Mouse (Mus musculus) regulatory T cell (primary cell): ENCODE results near the gene Ago3.

Experiments used
- in situ Hi-C: fragments of 300-600 bp; cut with MboI, MseI; formaldehyde crosslinking; loops from one replicate; pipeline ENCODE4 v1.15.1; 2025; ENCODE audit warnings: high pct_unique_total_duplicates

Ago3 gene

DNA sequence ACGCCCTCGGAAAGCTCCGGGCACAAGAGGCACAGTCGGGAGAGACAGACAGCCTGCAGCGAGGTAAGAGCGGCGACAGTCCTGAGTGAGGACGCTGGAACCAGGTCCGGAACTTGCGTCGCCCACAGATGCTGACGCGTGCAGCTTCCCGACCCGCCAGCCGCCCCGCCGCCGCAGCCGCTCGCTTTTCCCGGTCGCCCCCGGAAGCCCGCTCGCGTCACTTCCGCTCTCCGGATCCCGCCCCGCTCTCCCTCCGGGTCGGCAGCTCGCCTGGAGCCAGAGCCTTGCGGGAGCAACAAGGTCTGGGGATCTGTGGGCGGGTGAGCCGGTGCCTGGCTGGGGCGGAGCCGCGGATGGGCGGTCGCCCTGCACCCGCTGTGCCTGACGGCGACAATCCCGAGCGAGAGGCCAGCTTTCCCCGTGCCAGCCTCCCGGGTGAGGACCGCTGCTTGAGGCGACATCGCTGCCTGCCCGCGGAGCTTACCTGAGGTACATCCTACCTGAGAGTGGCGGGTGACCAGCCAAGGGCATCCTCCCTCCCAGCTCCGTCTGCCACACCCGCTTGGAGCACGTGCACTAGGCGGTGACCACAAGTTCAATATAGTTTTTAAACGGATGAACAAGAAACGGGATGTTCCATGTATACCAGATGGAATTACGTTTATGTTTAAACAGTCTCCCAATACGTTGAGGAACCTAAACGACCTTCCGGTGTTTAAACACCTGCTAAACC lies at the start of gene Ago3:
TSS of gene Ago3 (minus strand) at position 210 of the 733 bp plus-strand sequence.
- in situ Hi-C loops, result no loop called here

DNA sequence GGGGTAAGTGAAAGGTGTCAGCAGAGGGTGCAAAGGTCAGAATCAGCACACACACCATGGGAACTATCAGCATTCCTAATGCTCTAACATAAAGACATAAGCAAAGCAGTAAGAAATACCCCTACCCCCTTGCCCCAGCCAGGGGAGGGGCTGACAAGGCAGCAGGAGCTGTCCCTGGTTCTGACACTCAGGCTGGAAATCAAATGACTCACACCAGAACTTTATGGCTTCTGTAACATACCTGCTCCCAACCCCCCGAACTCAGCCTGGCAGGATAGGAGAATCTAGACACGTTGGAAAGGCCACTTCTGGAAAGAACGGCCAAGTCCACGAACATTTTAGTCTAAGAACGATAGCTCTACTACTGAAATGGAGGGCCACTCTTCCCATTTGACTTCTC lies 43.7 kb upstream of the Ago3 start:
- in situ Hi-C loops, result no loop called here

DNA sequence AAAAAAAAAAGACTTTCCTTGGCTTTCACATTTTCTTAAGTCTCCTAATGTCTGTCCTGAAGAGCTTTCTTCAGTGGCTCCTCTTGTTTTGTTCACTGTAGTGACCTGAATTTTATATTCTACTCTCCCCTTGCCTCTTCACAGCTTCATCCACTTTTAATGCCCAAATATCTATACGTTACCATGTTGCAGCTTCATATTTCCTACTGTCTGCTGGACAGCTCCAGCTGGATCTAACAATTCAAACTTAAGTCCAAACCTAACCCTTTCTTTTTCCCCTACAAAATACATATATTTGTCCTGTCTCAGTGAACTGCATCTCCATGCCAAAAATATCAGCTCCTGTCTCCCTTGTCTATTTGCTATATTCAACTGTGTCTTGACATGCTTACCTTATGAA lies 40.0 kb upstream of the Ago3 start:
- in situ Hi-C loops, result no loop called here

DNA sequence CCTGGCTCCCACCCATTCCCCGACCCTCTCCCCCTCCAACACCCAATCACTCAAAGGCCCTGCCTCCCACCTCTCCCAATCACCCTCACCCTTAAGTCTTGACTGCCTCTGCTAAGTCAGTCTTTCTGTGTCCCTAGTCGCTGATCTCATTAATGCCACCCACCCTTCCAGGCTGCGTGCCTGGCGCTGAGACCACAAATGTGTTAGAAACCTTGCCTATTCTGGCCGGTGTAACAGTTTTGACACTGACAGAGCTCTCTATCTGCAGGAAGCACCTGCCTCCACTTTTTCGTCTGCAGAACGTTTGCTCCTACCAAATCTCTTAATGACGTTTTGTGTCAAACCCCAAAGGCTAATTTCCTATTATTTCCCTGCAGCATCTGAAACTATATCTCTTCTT lies 39.6 kb upstream of the Ago3 start:
- in situ Hi-C loops, result no loop called here

DNA sequence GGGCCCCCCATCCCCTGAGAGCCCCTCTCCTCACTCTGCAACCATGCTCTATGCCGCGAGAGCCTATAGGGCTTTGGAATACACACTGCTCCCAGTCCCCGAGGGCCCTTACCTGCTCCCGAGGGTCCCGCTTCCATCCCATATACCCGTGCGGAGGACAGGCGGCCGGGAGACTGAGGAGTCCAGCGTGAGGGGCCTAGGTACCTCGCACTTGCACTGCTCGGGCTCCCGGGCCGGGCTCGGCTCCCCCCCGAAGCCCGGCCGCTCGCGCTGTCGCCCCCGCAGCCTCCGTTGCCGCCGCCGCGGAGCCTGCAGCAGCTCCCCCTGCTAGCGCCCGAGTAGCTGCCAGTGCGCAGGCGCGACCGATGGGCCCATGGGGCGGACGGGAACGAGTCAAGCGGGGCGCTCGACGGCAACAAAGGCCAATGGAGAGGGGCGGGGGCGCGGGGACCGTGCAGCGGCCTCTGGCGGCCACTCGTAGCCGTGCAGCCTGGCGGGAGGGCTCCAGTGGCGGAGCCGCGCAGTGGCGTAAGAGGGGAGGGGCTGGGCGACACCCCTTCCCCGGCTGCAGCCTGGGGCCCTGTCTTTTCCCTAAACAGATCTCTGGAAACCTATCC lies 39.0 kb upstream of the Ago3 start, which contains the start of gene Ago1:
TSS of gene Ago1 (minus strand) at position 299 of the 617 bp plus-strand sequence.
- in situ Hi-C loops, result no loop called here

DNA sequence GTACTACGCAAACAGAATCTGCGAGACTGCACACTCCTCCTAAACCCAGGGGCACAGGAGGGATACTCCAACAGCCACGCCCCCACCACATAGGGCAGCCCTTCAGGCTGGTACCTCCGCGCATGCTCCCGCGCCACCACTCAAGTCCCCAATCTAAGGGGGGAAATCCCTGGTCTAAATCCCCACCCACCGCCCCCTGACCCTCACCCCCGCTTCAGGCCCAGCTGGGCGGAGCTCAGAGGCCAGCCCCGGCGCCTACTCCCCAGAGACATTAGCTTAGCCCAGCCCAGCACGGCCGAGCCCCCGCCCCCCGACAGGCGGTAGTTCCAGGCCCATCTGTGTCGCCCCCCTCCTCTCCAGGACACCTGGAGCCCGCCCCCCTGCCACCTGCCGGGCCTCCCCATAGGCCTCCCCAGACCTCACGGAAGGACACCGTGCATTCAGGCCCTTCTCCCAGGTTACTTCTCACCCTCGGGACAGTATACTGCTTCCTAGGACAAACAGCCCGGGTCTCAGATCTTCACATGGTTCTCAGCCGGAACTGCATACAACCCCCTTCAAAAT lies 38.4 kb upstream of the Ago3 start:
- in situ Hi-C loops, result no loop called here

DNA sequence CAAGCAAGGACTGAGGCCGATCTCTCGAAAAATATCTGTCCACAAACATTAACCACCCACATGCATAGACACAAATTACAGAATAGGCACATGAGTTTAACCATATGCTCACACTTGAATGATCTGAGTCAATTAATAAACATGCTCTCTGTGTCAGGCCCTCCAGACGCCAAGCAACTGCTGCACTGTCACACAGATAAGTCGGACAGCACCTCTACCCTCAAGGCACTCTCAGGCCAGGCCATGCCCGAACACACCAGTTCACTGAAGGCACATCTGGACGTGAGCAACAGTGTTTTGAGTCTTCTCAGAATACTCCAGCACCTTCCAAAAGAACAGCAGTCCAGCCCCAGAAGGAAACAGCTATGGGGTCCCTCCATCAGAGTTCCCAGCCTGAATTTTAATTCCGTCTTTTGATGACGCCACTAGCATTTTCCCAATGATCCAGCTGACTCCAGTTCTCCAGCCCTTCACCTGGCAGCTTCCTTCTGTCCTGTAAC lies 36.9 kb upstream of the Ago3 start:
- in situ Hi-C loops, result no loop called here

DNA sequence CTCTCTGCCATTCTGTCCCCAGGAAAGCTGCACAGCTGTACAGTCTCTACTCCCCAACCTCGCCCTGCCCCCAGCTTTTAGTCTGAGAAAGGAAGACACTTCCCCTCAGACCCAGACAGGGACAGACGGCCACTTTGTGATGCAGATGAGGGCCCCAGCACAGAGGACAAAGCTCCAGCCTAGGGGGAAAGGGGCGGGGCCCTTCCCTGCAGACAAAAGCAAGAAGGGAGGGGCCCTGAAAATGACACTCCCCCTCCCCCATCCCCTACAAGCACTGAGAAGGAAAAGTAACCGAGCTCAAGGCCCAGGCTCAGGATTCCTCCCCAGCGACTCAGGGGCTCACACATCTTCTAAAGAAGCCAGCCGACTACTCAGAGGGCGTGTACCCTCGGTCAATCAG lies 36.5 kb upstream of the Ago3 start:
- in situ Hi-C loops, result no loop called here

DNA sequence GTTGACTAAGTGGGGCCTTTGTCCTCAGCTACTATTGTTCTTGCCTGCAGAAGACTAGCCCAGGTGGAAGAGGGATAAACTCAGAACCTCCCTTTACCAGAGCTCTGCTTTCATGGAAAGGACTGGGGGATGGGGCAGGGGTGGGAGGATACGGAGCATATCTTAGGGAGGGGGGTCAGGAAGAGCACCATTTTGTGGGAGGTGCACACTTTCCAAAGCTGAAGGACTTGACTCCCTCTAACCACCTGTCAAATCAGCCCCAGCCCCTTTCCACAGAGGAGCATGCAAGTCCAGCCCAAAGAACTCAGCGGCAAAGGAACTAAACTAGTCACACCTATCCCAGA lies 35.5 kb upstream of the Ago3 start:
- in situ Hi-C loops, result no loop called here

DNA sequence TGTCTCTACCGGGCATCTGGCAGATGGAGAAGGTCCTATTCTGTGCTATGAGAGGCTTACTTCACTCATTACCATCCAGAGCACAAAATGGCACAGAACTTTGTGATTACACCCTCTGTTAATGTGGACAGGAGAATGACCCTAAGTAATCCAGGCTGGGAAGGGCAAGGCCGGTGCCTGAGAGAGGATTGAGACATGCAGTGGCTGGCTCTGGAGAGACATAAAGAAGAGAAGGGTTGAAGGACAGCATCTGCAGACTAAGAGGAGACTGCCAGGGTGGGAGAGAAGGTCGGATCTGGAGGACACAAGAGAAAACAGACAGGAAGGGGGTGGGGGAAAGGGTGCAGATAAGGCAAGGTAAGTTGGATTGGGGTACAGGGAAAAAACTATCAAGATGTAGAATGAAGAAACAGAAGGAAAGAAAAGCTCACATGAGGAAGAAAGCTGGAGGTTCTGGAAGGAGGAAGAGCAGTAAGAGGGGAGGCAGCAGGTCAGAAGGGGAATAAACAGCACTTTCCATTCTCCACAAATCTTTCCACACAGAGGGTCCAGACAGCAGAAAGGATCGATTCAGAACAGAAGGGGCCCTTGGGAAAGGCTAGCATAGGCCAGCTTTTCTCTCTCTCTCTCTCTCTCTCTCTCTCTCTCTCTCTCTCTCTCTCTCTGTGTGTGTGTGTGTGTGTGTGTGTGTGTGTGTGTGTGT lies 35.0 kb upstream of the Ago3 start:
- in situ Hi-C loops, result no loop called here

DNA sequence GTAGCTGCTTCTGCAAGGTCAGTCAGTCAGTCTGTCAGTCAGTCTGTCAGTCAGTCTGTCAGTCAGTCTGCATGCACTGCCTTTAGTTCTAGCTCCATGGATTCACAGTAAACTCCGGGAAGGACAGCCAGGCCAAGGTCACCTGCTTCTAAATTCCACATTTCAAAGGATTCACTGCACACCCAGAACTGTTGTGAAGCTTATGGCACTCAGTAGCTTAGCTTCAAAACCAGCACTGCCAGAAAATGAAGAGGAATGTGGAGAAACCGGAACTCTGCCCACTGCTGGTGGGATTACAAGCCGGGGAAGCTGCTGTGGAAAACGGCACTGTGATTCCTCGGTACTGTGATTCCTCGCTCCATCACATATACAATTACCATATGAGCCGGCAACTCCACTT lies 26.1 kb upstream of the Ago3 start:
- in situ Hi-C loops, result no loop called here

DNA sequence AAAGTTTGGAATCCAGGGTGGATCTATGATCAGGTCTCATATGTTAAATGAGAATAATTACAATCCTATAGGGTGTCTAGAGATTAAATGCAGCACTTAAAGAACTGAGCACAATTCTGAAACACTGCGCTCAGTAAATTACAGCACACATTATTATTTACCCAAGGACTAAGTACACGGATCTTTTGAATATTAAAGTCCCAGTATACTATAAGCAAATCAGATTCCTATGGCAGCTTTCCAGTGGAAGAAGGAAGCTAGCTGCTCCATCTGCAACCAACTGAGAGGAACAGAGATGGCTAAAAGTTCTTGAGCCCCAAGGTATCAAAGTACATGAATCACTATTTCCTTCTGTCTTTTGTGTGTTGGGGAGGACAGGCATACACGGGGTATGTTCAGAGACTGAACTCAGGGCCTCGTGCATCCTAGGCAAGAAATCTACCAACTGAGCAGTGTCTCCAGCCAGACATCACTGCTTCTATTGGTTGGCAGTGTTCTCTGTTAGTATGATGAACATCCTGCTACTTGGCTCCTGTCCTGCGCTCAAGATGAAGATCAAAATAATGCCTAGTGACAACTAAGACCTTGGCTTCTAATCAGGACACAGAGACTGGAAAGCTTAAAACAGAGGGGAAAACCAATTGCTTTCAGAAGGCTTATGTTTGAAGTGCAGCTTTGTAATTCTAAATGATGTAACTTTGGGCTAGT lies 25.3 kb upstream of the Ago3 start:
- in situ Hi-C loops, result no loop called here

DNA sequence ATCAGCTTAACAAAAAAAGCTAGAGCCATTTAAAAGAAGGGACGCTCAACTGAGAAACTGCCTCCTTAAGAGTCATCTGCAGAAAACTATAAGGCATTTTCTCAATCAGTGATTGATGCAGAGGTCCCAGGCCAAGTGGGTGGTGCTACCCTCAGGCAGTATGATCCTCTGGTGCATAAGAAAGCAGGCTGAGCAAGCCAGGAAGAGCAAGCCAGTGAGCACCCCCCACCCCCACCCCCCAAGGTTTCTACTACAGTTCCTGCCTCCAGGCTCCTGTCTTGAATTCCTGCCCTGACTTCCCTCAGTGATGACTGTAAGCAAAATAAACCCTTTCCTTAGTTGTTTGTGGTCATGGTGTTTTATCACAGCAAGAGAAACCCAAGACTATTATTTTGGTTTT lies 20.9 kb upstream of the Ago3 start:
- in situ Hi-C loops, result no loop called here

DNA sequence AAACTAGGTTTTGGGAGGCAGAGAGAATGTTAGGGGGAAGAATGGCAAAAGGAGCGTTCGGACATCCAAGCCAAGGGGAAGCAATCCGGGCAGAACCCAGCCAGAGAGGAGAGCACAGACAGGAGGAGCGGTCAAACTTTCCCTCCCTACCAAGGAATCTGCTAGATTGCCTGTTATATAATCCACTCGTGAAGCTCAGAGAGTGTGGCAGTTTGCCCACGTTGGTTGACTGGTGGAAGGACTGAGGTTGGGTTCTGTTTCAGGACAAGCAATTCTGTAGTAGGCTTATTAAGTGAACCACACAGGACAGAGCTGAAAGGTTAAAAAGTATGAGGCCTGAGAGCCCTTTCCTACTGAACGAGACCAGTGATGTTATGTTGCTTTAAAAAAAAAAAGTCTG lies 17.8 kb upstream of the Ago3 start:
- in situ Hi-C loops, result no loop called here

DNA sequence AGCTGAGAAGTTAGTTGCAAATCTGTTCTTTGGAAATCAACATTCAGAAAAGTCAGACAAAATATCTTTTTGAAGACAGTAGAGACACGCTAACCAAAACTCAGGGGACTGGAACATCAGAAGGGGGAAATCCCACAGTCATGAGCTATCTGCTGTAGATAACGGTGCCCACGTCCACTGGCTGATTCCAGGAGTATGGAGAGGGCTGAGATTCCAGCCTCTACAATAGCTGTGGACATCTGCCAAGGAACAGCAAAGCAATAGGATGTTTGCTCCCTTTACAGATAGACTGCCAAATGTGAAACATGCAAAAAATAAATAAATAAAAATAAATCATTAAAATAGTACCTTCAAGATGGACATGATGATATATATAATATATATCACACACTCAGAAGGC lies 15.2 kb upstream of the Ago3 start:
- in situ Hi-C loops, result no loop called here

DNA sequence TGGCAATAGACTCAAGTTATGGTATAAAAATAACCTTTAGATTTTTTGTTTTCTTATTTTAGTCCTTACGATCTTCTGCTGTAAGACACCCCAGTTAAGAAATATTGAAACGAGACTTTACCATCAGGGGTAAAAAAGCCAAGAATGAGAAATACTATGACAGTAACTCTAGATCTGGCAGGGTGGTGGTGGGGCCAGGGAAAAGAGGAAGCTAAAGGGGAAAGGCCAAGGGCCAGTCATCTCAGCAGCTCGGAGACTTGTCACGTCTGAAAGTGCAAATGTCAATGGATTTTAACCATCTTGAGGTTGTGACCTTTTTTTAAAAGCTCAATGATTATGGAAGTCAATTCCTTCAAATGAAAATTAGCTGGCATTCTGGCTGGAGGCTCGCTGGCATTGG lies 8.9 kb upstream of the Ago3 start:
- in situ Hi-C loops, result no loop called here

DNA sequence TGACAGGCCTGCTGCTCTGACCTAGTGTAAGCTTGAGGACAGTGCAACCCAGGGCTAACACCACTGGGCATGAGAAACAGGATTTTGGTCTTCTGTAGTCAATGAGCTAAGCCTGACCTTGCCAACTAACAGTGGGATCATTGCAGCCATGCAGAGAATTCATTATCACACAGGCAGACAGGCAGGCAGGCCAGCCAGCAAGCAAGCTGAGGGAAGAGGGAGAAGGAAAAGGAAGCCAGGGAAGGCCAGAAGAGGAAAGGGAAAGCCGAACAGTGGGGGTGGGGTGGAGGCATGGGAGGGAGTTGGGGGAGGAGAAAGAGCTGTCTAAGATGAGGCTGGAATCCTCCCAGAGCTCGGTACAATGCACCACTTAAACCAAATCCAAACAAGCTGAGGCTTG lies 6.9 kb upstream of the Ago3 start:
- in situ Hi-C loops, result no loop called here

DNA sequence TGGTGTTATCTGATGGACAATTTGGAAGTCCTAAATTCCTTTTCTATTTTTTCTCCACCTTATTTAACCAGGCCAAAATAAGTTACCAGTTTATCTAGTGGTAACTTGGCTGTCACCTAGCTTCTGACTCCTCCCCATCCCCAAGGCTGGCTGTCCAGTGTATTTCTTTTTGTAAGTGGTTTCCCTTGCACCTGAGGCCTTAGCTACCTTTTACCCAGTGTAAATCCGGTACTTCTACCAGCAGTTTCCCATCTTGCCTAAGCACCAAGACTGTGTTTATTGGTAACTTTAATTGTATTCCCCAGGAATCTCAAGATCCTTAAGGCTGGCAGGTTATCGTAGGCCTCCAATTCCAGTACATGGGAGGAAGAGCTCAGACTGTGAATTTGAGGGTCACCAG lies 4.7 kb upstream of the Ago3 start:
- in situ Hi-C loops, result no loop called here

DNA sequence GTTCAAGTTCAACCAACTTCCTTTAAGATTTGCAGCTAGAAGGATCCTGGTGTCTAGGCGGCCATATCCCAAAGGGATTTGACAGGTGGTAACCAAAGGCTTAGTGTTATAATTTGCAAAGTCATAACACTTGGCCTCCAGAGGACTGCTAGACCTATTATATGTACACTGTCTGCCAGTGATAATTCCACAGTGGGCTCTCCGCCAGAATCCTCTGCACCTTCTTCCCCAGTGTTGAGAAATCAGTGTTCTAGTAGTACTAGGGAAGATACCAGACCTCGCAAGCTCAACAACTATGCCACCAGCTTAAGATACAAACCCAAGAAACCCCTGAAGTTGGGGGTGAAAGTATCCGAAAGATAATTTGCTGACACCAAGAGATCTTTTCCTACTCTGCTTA lies 3.8 kb upstream of the Ago3 start:
- in situ Hi-C loops, result no loop called here

DNA sequence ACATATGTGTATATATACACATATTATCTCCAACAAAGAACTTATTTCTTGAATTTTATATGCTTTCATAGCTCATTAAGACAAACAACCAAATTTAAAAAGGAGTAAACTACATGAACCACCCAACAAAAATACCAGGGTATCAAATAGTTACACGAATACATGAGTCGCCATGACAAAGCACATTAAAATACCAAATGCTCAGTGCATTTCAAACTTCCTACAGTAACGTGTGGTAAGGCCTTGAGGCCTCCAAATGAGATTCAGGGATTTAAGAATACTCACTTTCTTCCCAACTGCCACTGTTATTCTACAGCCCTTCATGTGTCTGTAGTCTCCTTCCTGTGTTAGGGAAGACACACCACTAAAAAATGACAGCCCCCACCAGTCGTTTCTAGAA lies 2.4 kb upstream of the Ago3 start:
- in situ Hi-C loops, result no loop called here

DNA sequence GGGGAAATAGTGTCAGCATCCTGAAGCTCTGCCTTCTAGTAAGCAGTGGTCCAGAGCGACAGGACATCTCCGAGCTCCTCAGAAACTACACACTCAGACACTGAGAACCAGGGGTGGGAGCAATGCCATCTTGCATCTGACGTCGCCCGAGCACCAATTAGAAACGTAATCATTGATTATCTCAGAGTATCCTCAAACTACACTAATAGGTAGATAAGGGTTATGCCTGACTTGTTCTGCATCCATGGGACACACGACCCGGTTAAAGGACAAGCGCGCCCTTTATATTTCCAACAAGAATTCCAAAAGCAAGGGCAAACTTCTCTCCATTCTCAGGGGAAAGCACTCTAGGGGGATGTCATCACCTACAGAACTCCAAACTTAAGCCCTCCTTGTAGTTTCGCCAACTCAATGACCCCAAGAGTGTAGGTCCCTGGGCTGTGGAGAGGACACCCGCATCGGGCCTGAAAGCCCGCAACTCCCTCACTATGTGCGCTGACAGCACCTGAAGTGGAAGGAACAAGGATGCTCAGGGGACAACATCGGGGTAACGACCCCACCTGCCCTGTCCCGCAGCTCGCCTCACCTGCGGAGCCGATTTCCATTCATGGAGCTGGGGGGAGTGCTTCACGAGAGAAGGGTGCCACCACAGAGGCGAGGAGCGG lies 542 bp downstream of the Ago3 start:
- in situ Hi-C loops, result no loop called here
